Mouse (Mus musculus): ENCODE results near the gene Gstm7.
"Not testable (repeated sequence)": the region's sequence is repeated elsewhere in the genome, so short reads cannot be mapped to it uniquely, and the experiment has no call there.

DNA sequence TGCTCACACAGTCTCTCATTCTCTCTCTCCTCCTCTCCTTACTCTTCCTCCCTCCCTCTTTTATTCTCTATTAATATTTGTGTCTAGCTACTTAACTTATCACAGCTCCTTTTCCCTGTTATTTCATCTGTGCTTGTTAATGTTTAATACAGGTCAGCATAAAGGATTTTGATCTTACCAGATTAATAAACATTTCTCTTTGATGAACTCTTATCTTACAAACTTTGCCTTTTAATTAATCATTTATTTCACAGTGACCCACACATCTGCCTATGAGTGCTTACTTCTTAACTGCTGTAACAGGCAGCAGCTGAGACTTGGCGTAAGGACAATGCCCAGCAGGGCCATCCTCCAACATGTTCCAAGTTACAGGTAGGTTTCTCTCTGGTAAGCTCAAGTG lies 17.8 kb upstream of the Gstm7 start:
- TF ChIP-seq CTCF (IDR thresholded peaks at IDR 0.05; ENCODE audit: insufficient read depth, low read length); POLR2A (IDR thresholded peaks at IDR 0.05; ENCODE audit: borderline replicate concordance, extremely low read depth, low read depth, low read length): not testable (repeated sequence)

Data from lung, adult 2 months (tissue).